Mouse (Mus musculus): ENCODE data around the gene Fbp2. TPM values are rescaled to one million over a fixed set of nuclear protein-coding genes. Genes with fewer than 3 reads are reported as not detected.

Gene Fbp2
- polyA plus RNA-seq (2012; fragmentation: generic; extraction: Trizol) = not detected
- long read RNA-seq, experiment 1 = 0 reads
- long read RNA-seq, experiment 2 = 0 reads

DNA sequence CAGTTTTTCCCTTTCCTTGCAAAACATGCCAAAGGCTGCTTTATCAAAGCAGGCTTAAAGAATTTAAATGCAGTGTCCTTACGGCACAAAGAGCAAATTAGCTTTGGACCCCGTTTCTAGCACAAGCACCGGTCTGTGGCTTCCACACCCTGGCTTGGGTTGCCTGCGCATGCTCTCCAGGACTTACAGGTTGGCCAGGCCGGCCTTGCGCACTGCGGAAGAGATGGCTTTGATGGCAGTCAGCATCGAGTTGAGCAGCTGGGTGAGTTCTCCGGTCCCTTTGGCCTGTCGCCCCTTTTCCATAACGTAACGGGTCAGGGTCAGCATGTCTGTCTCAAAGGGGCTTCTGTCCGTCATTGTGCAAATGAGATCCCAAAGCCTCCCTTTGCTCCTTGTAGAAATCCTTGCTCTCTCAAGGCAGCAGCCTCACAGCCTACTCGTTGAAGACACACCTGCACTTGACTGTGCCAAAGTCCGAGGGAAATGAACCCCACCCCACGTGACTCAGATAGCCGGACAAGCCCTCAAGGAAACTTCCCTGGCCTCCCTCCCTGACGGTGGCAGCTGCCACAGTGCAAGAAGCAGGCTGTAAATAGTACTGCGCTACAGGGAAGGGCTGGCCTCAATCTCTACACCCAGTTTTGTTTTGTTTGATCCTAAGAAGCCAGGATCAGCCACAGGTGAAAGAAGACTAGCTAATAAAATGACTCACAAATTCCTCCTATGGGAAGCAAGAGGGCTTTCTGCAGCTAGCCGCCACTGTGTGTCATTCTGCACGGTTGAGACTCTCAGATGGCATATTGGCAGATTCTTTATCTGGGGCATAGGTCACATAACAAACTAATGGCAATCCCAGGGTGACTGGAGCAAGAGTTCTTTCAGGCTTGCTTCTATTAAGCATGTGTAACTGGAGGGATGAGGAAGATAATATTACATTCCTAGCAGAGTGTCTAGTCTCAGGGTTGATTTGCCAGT lies at the start of gene Fbp2:
Gene Fbp2, minus strand, starts transcription at position 482 of the 975 bp plus-strand sequence.
- Histone ChIP-seq H3K36me3 (ENCODE audit: control insufficient read depth, insufficient read depth) (no peaks in the 10 kb centered on the region), H3K79me2 (ENCODE audit: control insufficient read depth, insufficient read depth) (no peaks in the 10 kb centered on the region), H3K79me3 (ENCODE audit: low read depth) (no peaks in the 10 kb centered on the region), H3K27me3 (ENCODE audit: control insufficient read depth, insufficient read depth, insufficient read length) (no peaks in the 10 kb centered on the region), H3K4me3 (ENCODE audit: insufficient read depth, poor library complexity, severe bottlenecking) (no peak within 1 kb of the TSS), H3ac (ENCODE audit: control insufficient read depth, insufficient read length, low read depth) (no peak within 1 kb of the TSS)
- TF ChIP-seq CEBPB (IDR thresholded peaks at IDR 0.05; ENCODE audit: low read depth) (no peak), USF1 (IDR thresholded peaks at IDR 0.05; ENCODE audit: low read depth) (peak; percentile 51), MYOD1 (IDR thresholded peaks at IDR 0.05; ENCODE audit: control insufficient read depth, insufficient read length, low read depth) (no peak)

DNA sequence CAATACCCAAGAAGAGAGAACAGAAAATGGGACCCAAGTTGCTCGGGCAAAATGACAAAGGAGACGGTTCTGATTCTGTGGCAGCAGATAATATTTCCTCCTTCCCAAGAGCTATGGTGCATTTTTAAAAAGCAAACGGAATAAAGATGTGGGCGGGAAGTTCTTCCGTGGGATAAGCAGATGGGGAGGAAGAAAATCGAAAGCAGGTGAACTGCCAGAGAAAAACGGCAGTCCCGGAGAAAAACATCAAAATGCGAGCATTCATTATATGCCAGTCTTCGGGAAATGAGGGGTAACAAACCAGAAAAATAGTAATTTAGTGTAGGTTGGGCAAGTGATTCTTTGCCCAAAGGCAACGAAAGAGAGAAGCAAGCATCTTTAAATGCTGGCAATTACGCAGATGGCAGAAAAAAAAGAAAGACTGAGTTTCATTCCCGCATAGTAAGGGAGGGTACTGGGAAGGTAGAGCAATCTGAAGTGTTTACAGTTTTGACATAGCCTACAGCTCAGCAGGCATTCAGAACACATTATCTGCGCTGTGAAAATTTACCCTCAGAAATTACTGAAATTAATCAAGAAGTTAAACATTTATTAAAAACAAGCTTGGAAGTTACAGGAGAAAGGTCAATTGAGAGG lies 49.4 kb upstream of the Fbp2 start:
- Histone ChIP-seq H3K79me2 (ENCODE audit: control insufficient read depth, insufficient read depth) (no peaks in the 10 kb centered on the region), H3ac (ENCODE audit: control insufficient read depth, insufficient read length, low read depth) (no peak overlapping the region), H3K4me3 (ENCODE audit: insufficient read depth, poor library complexity, severe bottlenecking) (no peak overlapping the region), H3K36me3 (ENCODE audit: control insufficient read depth, insufficient read depth) (no peaks in the 10 kb centered on the region), H3K79me3 (ENCODE audit: low read depth) (no peaks in the 10 kb centered on the region), H3K27me3 (ENCODE audit: control insufficient read depth, insufficient read depth, insufficient read length) (peaks cover 21% of the 10 kb centered on the region)
- TF ChIP-seq CEBPB (IDR thresholded peaks at IDR 0.05; ENCODE audit: low read depth) (no peak), MYOD1 (IDR thresholded peaks at IDR 0.05; ENCODE audit: control insufficient read depth, insufficient read length, low read depth) (no peak), MYOG (IDR thresholded peaks at IDR 0.05; ENCODE audit: control insufficient read depth, extremely low read depth, insufficient read length) (no peak), USF1 (IDR thresholded peaks at IDR 0.05; ENCODE audit: low read depth) (no peak), MAX (IDR thresholded peaks at IDR 0.05) (no peak), CTCF (IDR thresholded peaks at IDR 0.05; ENCODE audit: control insufficient read depth, insufficient read depth, insufficient read length) (no peak), FOSL1 (IDR thresholded peaks at IDR 0.05; ENCODE audit: insufficient read depth, low read length, poor library complexity, severe bottlenecking) (no peak)

DNA sequence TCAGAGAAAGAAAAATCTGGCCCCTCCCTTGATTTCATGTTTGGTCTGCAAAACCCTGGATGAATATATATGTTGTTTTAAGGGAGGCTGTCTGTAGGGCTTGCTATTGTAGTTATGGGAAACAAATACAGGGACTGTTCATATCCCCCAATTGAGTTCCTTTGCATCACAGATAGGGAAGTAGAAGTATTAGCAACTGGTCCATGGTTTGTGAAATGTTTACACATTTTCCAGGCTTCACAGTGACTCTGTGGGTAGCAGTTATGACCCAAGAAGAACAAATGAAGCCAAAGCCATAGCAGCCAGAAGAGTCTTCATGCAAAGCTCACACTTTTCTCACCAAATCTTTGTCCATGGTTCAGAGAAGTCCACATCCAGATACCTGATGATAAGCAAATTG lies 42.9 kb upstream of the Fbp2 start:
- TF ChIP-seq USF1 (IDR thresholded peaks at IDR 0.05; ENCODE audit: low read depth) (no peak), MYOG (IDR thresholded peaks at IDR 0.05; ENCODE audit: control insufficient read depth, extremely low read depth, insufficient read length) (no peak), MAX (IDR thresholded peaks at IDR 0.05) (no peak), FOSL1 (IDR thresholded peaks at IDR 0.05; ENCODE audit: insufficient read depth, low read length, poor library complexity, severe bottlenecking) (no peak), CTCF (IDR thresholded peaks at IDR 0.05; ENCODE audit: control insufficient read depth, insufficient read depth, insufficient read length) (no peak), CEBPB (IDR thresholded peaks at IDR 0.05; ENCODE audit: low read depth) (no peak), MYOD1 (IDR thresholded peaks at IDR 0.05; ENCODE audit: control insufficient read depth, insufficient read length, low read depth) (no peak)
- Histone ChIP-seq H3ac (ENCODE audit: control insufficient read depth, insufficient read length, low read depth) (no peak overlapping the region), H3K79me2 (ENCODE audit: control insufficient read depth, insufficient read depth) (no peaks in the 10 kb centered on the region), H3K79me3 (ENCODE audit: low read depth) (no peaks in the 10 kb centered on the region), H3K27me3 (ENCODE audit: control insufficient read depth, insufficient read depth, insufficient read length) (no peaks in the 10 kb centered on the region), H3K36me3 (ENCODE audit: control insufficient read depth, insufficient read depth) (no peaks in the 10 kb centered on the region), H3K4me3 (ENCODE audit: insufficient read depth, poor library complexity, severe bottlenecking) (no peak overlapping the region)

DNA sequence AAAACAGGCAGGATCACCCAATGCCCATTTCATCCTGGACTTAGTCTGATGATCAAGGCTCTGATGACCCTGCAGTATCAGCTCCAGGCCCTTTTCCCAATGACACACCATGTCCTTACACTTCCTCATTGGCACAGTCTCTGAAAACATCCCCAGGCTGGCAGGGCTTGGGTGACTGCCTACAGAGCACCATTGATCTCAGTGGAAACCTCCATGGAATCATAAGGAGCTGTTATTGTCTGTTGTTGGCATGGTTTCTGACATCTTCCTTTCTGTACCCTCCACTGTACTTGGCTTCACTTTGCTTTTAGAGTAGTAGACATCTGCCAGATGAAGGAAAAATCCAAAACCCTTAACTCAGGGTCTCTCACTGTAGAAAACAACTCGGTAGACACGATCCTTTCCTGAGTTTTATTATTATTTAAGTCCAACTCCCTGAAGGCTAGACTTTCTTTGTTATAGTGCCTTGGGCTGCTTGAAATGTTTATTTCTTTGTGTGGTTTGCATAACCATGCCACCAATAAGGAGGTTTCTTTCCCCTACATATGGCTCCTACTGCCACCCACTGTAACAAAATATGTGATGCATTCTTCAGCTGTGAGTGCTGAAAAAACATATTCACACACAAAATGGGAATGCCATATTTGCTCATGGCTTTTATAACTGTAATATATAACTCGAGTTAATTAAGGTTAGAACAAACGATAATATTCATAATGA lies 39.9 kb upstream of the Fbp2 start:
- Histone ChIP-seq H3K27me3 (ENCODE audit: control insufficient read depth, insufficient read depth, insufficient read length) (no peaks in the 10 kb centered on the region), H3K36me3 (ENCODE audit: control insufficient read depth, insufficient read depth) (no peaks in the 10 kb centered on the region), H3K79me3 (ENCODE audit: low read depth) (no peaks in the 10 kb centered on the region), H3K4me3 (ENCODE audit: insufficient read depth, poor library complexity, severe bottlenecking) (no peak overlapping the region), H3K79me2 (ENCODE audit: control insufficient read depth, insufficient read depth) (no peaks in the 10 kb centered on the region), H3ac (ENCODE audit: control insufficient read depth, insufficient read length, low read depth) (no peak overlapping the region)
- TF ChIP-seq CTCF (IDR thresholded peaks at IDR 0.05; ENCODE audit: control insufficient read depth, insufficient read depth, insufficient read length) = no peak
- no peak for TF ChIP-seq MYOG (IDR thresholded peaks at IDR 0.05; ENCODE audit: control insufficient read depth, extremely low read depth, insufficient read length)
- TF ChIP-seq USF1 (IDR thresholded peaks at IDR 0.05; ENCODE audit: low read depth) = no peak
- no peak for TF ChIP-seq MYOD1 (IDR thresholded peaks at IDR 0.05; ENCODE audit: control insufficient read depth, insufficient read length, low read depth)
- TF ChIP-seq CEBPB (IDR thresholded peaks at IDR 0.05; ENCODE audit: low read depth) = no peak
- TF ChIP-seq MAX (IDR thresholded peaks at IDR 0.05) = no peak
- TF ChIP-seq FOSL1 (IDR thresholded peaks at IDR 0.05; ENCODE audit: insufficient read depth, low read length, poor library complexity, severe bottlenecking) = no peak

DNA sequence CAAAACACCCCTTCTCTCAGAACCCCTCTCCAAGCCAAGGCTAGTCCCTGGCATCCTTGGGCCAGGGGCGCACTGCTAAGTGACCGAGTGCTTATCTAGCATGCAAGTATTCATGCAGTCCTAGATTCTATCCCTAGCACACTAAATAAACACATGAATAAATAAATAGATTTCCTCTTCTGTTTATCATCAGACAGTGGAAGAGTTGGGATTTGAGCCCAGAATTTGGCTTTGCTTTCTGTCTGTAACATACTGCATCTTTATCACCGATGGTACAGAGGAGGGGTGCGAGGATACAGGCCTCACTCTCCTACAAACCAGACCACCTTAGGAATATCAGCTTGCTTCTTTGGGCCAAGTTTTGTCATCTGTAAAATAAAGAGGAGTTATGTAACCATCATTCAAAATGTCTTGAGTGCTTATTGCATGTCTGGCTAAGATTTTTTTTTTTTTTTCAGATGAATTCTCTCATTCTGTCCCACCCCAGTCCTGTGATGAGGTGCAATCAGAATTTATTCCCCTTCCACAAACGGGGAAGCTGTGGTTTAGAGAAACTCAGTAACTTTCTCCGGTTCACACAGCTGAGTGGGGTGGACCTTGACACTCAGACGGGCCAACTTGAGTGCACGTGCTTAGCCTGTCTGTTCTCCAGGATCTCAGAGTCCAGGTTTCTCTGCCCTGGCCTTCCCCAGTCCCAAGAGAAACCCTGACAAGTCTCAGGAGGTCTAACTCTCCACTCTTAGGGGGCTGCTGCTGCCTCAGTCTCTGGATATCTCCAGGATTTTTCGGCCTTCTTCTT lies 35.0 kb upstream of the Fbp2 start:
- H3K4me3 ChIP-seq (ENCODE audit: insufficient read depth, poor library complexity, severe bottlenecking) = no peak overlapping the region
- no peaks in the 10 kb centered on the region for H3K79me2 ChIP-seq (ENCODE audit: control insufficient read depth, insufficient read depth)
- no peak overlapping the region for H3ac ChIP-seq (ENCODE audit: control insufficient read depth, insufficient read length, low read depth)
- H3K27me3 ChIP-seq (ENCODE audit: control insufficient read depth, insufficient read depth, insufficient read length) = peaks cover 18% of the 10 kb centered on the region
- no peak for TF ChIP-seq CEBPB (IDR thresholded peaks at IDR 0.05; ENCODE audit: low read depth)
- no peak for TF ChIP-seq MYOD1 (IDR thresholded peaks at IDR 0.05; ENCODE audit: control insufficient read depth, insufficient read length, low read depth)
- TF ChIP-seq MAX (IDR thresholded peaks at IDR 0.05) = no peak
- no peak for TF ChIP-seq USF1 (IDR thresholded peaks at IDR 0.05; ENCODE audit: low read depth)
- no peak for TF ChIP-seq MYOG (IDR thresholded peaks at IDR 0.05; ENCODE audit: control insufficient read depth, extremely low read depth, insufficient read length)
- TF ChIP-seq CTCF (IDR thresholded peaks at IDR 0.05; ENCODE audit: control insufficient read depth, insufficient read depth, insufficient read length) = no peak
- TF ChIP-seq FOSL1 (IDR thresholded peaks at IDR 0.05; ENCODE audit: insufficient read depth, low read length, poor library complexity, severe bottlenecking) = no peak
- no peaks in the 10 kb centered on the region for H3K36me3 ChIP-seq (ENCODE audit: control insufficient read depth, insufficient read depth)
- no peaks in the 10 kb centered on the region for H3K79me3 ChIP-seq (ENCODE audit: low read depth)
